Mouse (Mus musculus): ENCODE data around the gene Pex5.
A peak's percentile ranks its signal among the peaks of the same experiment; 100 is the strongest.
"Not testable (repeated sequence)": the region's sequence is repeated elsewhere in the genome, so short reads cannot be mapped to it uniquely, and the experiment has no call there.

Gene Pex5

GRCm38 (mm10) chr6:124427289-124427688, 12.4 kb upstream of the Pex5 start:
- no peak for DNase-seq (ENCODE audit: low read depth, low spot score)

GRCm38 (mm10) chr6:124426604-124427003, 11.7 kb upstream of the Pex5 start:
- DNase-seq (ENCODE audit: low read depth, low spot score), result no peak

- no peak for DNase-seq (ENCODE audit: low read depth, low spot score)
These were observed 10.7 kb upstream of the Pex5 start for GRCm38 (mm10) chr6:124425523-124425922.

- DNase-seq (ENCODE audit: low read depth, low spot score), result peak; percentile 76
These were observed 10.2 kb upstream of the Pex5 start for GRCm38 (mm10) chr6:124425042-124425441.

- no peak for DNase-seq (ENCODE audit: low read depth, low spot score)
These were observed 9.2 kb upstream of the Pex5 start for GRCm38 (mm10) chr6:124424068-124424498.

- DNase-seq (ENCODE audit: low read depth, low spot score), result no peak
These were observed 3.8 kb upstream of the Pex5 start for GRCm38 (mm10) chr6:124418686-124419085.

- peak; percentile 94 for DNase-seq (ENCODE audit: low read depth, low spot score)
These were observed 651 bp upstream of the Pex5 start for GRCm38 (mm10) chr6:124415347-124416088.

- DNase-seq (ENCODE audit: low read depth, low spot score), result peak; percentile 49
These were observed 529 bp downstream of the Pex5 start for GRCm38 (mm10) chr6:124414150-124414926.

- DNase-seq (ENCODE audit: low read depth, low spot score), result no peak
These were observed 1.1 kb downstream of the Pex5 start for GRCm38 (mm10) chr6:124413770-124414149.

- no peak for DNase-seq (ENCODE audit: low read depth, low spot score)
These were observed 6.5 kb downstream of the Pex5 start for GRCm38 (mm10) chr6:124408355-124408754.

GRCm38 (mm10) chr6:124407180-124407579, 7.7 kb downstream of the Pex5 start:
- DNase-seq (ENCODE audit: low read depth, low spot score), result no peak

GRCm38 (mm10) chr6:124406326-124406725, 8.5 kb downstream of the Pex5 start:
- no peak for DNase-seq (ENCODE audit: low read depth, low spot score)

GRCm38 (mm10) chr6:124399738-124400137, 15.1 kb downstream of the Pex5 start:
- peak; percentile 37 for DNase-seq (ENCODE audit: low read depth, low spot score)

GRCm38 (mm10) chr6:124394991-124395390, 19.9 kb downstream of the Pex5 start:
- not testable (repeated sequence) for DNase-seq (ENCODE audit: low read depth, low spot score)

GRCm38 (mm10) chr6:124380142-124380541, 34.7 kb downstream of the Pex5 start:
- DNase-seq (ENCODE audit: low read depth, low spot score), result peak; percentile 65

GRCm38 (mm10) chr6:124379331-124379730, 35.5 kb downstream of the Pex5 start:
- peak; percentile 73 for DNase-seq (ENCODE audit: low read depth, low spot score)

- no peak for DNase-seq (ENCODE audit: low read depth, low spot score)
These were observed 37.2 kb downstream of the Pex5 start for GRCm38 (mm10) chr6:124377494-124378255.

- no peak for DNase-seq (ENCODE audit: low read depth, low spot score)
These were observed 38.6 kb downstream of the Pex5 start for GRCm38 (mm10) chr6:124376311-124376710.

- no peak for DNase-seq (ENCODE audit: low read depth, low spot score)
These were observed 39.4 kb downstream of the Pex5 start for GRCm38 (mm10) chr6:124375435-124375884.

- no peak for DNase-seq (ENCODE audit: low read depth, low spot score)
These were observed 40.2 kb downstream of the Pex5 start for GRCm38 (mm10) chr6:124374683-124375082.

GRCm38 (mm10) chr6:124373584-124374206, 41.2 kb downstream of the Pex5 start:
- no peak for DNase-seq (ENCODE audit: low read depth, low spot score)

GRCm38 (mm10) chr6:124364328-124364727, 50.5 kb downstream of the Pex5 start:
- peak; percentile 49 for DNase-seq (ENCODE audit: low read depth, low spot score)
